Mouse (Mus musculus): ENCODE data around the gene Pou2f3.

GRCm38 (mm10) chr9:43229962-43230361 is 19.8 kb upstream of the Pou2f3 start:
- TF ChIP-seq GATA1 (IDR thresholded peaks at IDR 0.05; ENCODE audit: borderline replicate concordance, low read length) (no peak), FLI1 (IDR thresholded peaks at IDR 0.05; ENCODE audit: low read length) (no peak)

Measured in megakaryocyte, embryonic 14.5 days (primary cell).